Mouse (Mus musculus) gastrocnemius, postnatal 14 days (tissue): ENCODE measurements around the gene 2810021J22Rik. TPM values are rescaled to one million over a fixed set of nuclear protein-coding genes. Genes with fewer than 3 reads are reported as not detected.

Experiments used
- DNase-seq: peaks from one replicate; pipeline ENCODE4 v3.0.0; 2021; ENCODE audit warnings: mixed read lengths
- intact Hi-C: fragments of 180-260 bp; cut with DNase I; formaldehyde crosslinking; loops from one replicate; pipeline ENCODE4 v1.15.1; 2025; ENCODE audit warnings: low total_unique reads
- total RNA-seq, 2 experiments: library from RNA; stranded (reverse); gene quantifications; 2 replicates each; pipeline ENCODE4 v1.2.3; 2021

Gene 2810021J22Rik
- total RNA-seq, 2 experiments from 2014 or later, result 1.4 to 1.6 TPM

- intact Hi-C loops, result no loop called here
Observed at GRCm38 (mm10) chr11:58913776-58914175, 46.8 kb downstream of the 2810021J22Rik start.

GRCm38 (mm10) chr11:58914461-58915028 is 47.5 kb downstream of the 2810021J22Rik start:
- no peak for DNase-seq
- intact Hi-C loops, result no loop called here

More at GRCm38 (mm10) chr11:58913776-58914175, 46.8 kb downstream of the 2810021J22Rik start:
- DNase-seq, result no peak

- intact Hi-C loops, result no loop called here
- DNase-seq, result no peak
Observed at GRCm38 (mm10) chr11:58916879-58917744, 50.1 kb downstream of the 2810021J22Rik start.

- intact Hi-C loops, result no loop called here
- no peak for DNase-seq
Observed at GRCm38 (mm10) chr11:58917745-58918366, 50.8 kb downstream of the 2810021J22Rik start, which contains the start of gene Btnl10. Gene Btnl10, plus strand, starts transcription at chr11:58917908.

- intact Hi-C loops, result no loop called here
- DNase-seq, result no peak
Observed at GRCm38 (mm10) chr11:58918759-58919158, 51.7 kb downstream of the 2810021J22Rik start.

GRCm38 (mm10) chr11:58922420-58922819 is 55.4 kb downstream of the 2810021J22Rik start:
- intact Hi-C loops, result no loop called here
- DNase-seq, result no peak

- intact Hi-C loops, result no loop called here
Observed at GRCm38 (mm10) chr11:58926651-58927050, 59.6 kb downstream of the 2810021J22Rik start.

GRCm38 (mm10) chr11:58927053-58927452 is 60.0 kb downstream of the 2810021J22Rik start:
- DNase-seq, result no peak
- intact Hi-C loops, result no loop called here

More at GRCm38 (mm10) chr11:58926651-58927050, 59.6 kb downstream of the 2810021J22Rik start:
- no peak for DNase-seq

- peak; percentile 45 for DNase-seq
- intact Hi-C loops, result no loop called here
Observed at GRCm38 (mm10) chr11:58927790-58928651, 61.0 kb downstream of the 2810021J22Rik start.

- DNase-seq, result no peak
- intact Hi-C loops, result no loop called here
Observed at GRCm38 (mm10) chr11:58929055-58929454, 62.0 kb downstream of the 2810021J22Rik start.

GRCm38 (mm10) chr11:58929641-58930040 is 62.6 kb downstream of the 2810021J22Rik start:
- intact Hi-C loops, result no loop called here
- no peak for DNase-seq

GRCm38 (mm10) chr11:58930254-58930653 is 63.2 kb downstream of the 2810021J22Rik start:
- intact Hi-C loops, result no loop called here
- DNase-seq, result no peak

- DNase-seq, result no peak
- intact Hi-C loops, result no loop called here
Observed at GRCm38 (mm10) chr11:58931576-58931975, 64.6 kb downstream of the 2810021J22Rik start.

Other genes starting within 250 kb of the 2810021J22Rik start
- gene Olfr323, start 236.7 kb upstream of the 2810021J22Rik start, total RNA-seq, result not detected
- not detected for gene Trim58, start 226.8 kb upstream of the 2810021J22Rik start, total RNA-seq
- not detected for gene Olfr322, start 208.4 kb upstream of the 2810021J22Rik start, total RNA-seq
- not detected for gene Olfr320, start 186.1 kb upstream of the 2810021J22Rik start, total RNA-seq
- not detected for gene Olfr319, start 168.1 kb upstream of the 2810021J22Rik start, total RNA-seq
- gene Olfr318, start 143.2 kb upstream of the 2810021J22Rik start, total RNA-seq, result not detected
- not detected for gene Olfr317, start 128.0 kb upstream of the 2810021J22Rik start, total RNA-seq
- gene Olfr316, start 114.5 kb upstream of the 2810021J22Rik start, total RNA-seq, result not detected
- gene Olfr315, start 94.0 kb upstream of the 2810021J22Rik start, total RNA-seq, result not detected
- gene Olfr314, start 84.3 kb upstream of the 2810021J22Rik start, total RNA-seq, result not detected
- gene Fam183b, start 65.3 kb upstream of the 2810021J22Rik start, total RNA-seq, result not detected
- not detected for gene Olfr313, start 52.2 kb upstream of the 2810021J22Rik start, total RNA-seq
- gene Olfr312, start 38.0 kb upstream of the 2810021J22Rik start, total RNA-seq, result not detected
- not detected for gene Olfr311, start 28.0 kb upstream of the 2810021J22Rik start, total RNA-seq
- gene Gm12258, start 20.1 kb upstream of the 2810021J22Rik start, total RNA-seq, result 1 to 10 TPM; 1.3 to 1.7 TPM
- gene Zfp39, start 37.0 kb downstream of the 2810021J22Rik start, total RNA-seq, result 1 to 10 TPM; 4.1 to 5.3 TPM
- gene Btnl10, start 50.7 kb downstream of the 2810021J22Rik start, total RNA-seq, result not detected
- gene Rnf187, start 71.7 kb downstream of the 2810021J22Rik start, total RNA-seq, result 100 to 1,000 TPM; 126 to 139 TPM
- gene Hist3h2ba, start 81.7 kb downstream of the 2810021J22Rik start, total RNA-seq, result 1 to 10 TPM; 2.1 to 3.7 TPM
- gene Hist3h2a, start 87.5 kb downstream of the 2810021J22Rik start, total RNA-seq, result 10 to 100 TPM; 15.1 to 16.8 TPM
- under 1 TPM in 1 of 2 experiments, not detected in 1; 0.29 TPM for gene Trim17, start 87.5 kb downstream of the 2810021J22Rik start, total RNA-seq
- 1 to 10 TPM; 9.3 to 9.6 TPM for gene Trim11, start 110.9 kb downstream of the 2810021J22Rik start, total RNA-seq